Mouse (Mus musculus) lung, embryonic 14.5 days (tissue): ENCODE measurements around the gene Cntnap5b. TPM values are rescaled to one million over a fixed set of nuclear protein-coding genes. Genes with fewer than 3 reads are reported as not detected.

ENCODE experiments used
- ATAC-seq: fragments of 200-750 bp; cut with Nextera tagmentation; 2 replicates; pipeline ENCODE4 v1.8.0; 2017; ENCODE audit warnings: mild to moderate bottlenecking, moderate TSS enrichment, moderate library complexity; ENCODE audit not compliant: insufficient read depth
- DNase-seq: peaks from one replicate; pipeline ENCODE4 v3.0.0-alpha.2; 2015
- H3K27ac ChIP-seq: fragments of 300-500 bp; sonication (generic); 2 replicates; pipeline ENCODE4 v1.5.1; 2014; ENCODE audit warnings: low read depth, mild to moderate bottlenecking, moderate library complexity
- H3K27me3 ChIP-seq: fragments of 300-500 bp; sonication (generic); 2 replicates; pipeline ENCODE4 v1.6.1; 2014; ENCODE audit warnings: low read length, control low read depth; ENCODE audit not compliant: insufficient read depth
- H3K36me3 ChIP-seq: fragments of 300-500 bp; sonication (generic); 2 replicates; pipeline ENCODE4 v1.6.1; 2014; ENCODE audit warnings: control low read depth; ENCODE audit not compliant: insufficient read depth
- H3K4me1 ChIP-seq: fragments of 300-500 bp; sonication (generic); 2 replicates; pipeline ENCODE4 v1.6.1; 2014; ENCODE audit warnings: antibody characterized with exemption, control low read depth; ENCODE audit not compliant: insufficient read depth
- H3K4me2 ChIP-seq: fragments of 300-500 bp; sonication (generic); 2 replicates; pipeline ENCODE4 v1.6.1; 2014; ENCODE audit warnings: mild to moderate bottlenecking
- H3K4me3 ChIP-seq: fragments of 300-500 bp; sonication (generic); 2 replicates; pipeline ENCODE4 v1.5.1; 2014; ENCODE audit warnings: low read depth, low read length
- H3K9ac ChIP-seq: fragments of 300-500 bp; sonication (generic); 2 replicates; pipeline ENCODE4 v1.6.1; 2014
- H3K9me3 ChIP-seq: fragments of 300-500 bp; sonication (generic); 2 replicates; pipeline ENCODE4 v1.6.1; 2016; ENCODE audit warnings: low read depth, low read length, control low read depth
- CTCF ChIP-seq: IDR thresholded peaks from 2 replicates; pipeline ENCODE4 v1.5.1; 2016; ENCODE audit warnings: antibody characterized with exemption, low read depth
- WGBS: fragments of 180-500 bp; shearing (Covaris S2); extraction: QIAGEN DNeasy Blood & Tissue Kit; methylation state at CpG from one replicate; pipeline ENCODE4 v1.1.7; 2014; 5-methylcytosine and 5-hydroxymethylcytosine counted together
- polyA plus RNA-seq: library from polyadenylated mRNA; unstranded; fragments of >200 nt; fragmentation: Nextera tagmentation; extraction: Ambion mirVana; gene quantifications from 2 replicates; pipeline ENCODE4 v1.2.1, GENCODE M21; 2014

Cntnap5b gene
- polyA plus RNA-seq, 1 experiment from 2014 or later, result not detected

GRCm38 (mm10) chr1:100041808-100042207 lies 269.2 kb downstream of the Cntnap5b start:
- no peak for DNase-seq
- no peak overlapping the region for H3K4me2 ChIP-seq
- no peaks in the 10 kb centered on the region for H3K9me3 ChIP-seq
- H3K27ac ChIP-seq, result no peak overlapping the region
- TF ChIP-seq CTCF, result no peak
- no peak overlapping the region for H3K9ac ChIP-seq
- H3K4me3 ChIP-seq, result no peak overlapping the region
- H3K36me3 ChIP-seq, result no peaks in the 10 kb centered on the region
- WGBS, result 77% methylated on average over 2 of the region's 2 CpGs
- no peaks in the 10 kb centered on the region for H3K4me1 ChIP-seq
- H3K27me3 ChIP-seq, result no peaks in the 10 kb centered on the region
- no peak for ATAC-seq

- H3K4me3 ChIP-seq, result no peak overlapping the region
- no peak overlapping the region for H3K27ac ChIP-seq
- ATAC-seq, result no peak
- no peak overlapping the region for H3K9ac ChIP-seq
- no peak for TF ChIP-seq CTCF
- DNase-seq, result no peak
- no peaks in the 10 kb centered on the region for H3K27me3 ChIP-seq
- H3K36me3 ChIP-seq, result no peaks in the 10 kb centered on the region
- no peaks in the 10 kb centered on the region for H3K4me1 ChIP-seq
- H3K9me3 ChIP-seq, result no peaks in the 10 kb centered on the region
- H3K4me2 ChIP-seq, result no peak overlapping the region
- WGBS, result 66% methylated on average over 2 of the region's 2 CpGs
Observed at GRCm38 (mm10) chr1:100079812-100080211, 307.2 kb downstream of the Cntnap5b start.

- no peaks in the 10 kb centered on the region for H3K36me3 ChIP-seq
- no peaks in the 10 kb centered on the region for H3K4me1 ChIP-seq
- H3K9ac ChIP-seq, result no peak overlapping the region
- no peaks in the 10 kb centered on the region for H3K27me3 ChIP-seq
- no peak overlapping the region for H3K4me3 ChIP-seq
- TF ChIP-seq CTCF, result no peak
- no peak for DNase-seq
- no peak for ATAC-seq
- no peak overlapping the region for H3K4me2 ChIP-seq
- H3K27ac ChIP-seq, result no peak overlapping the region
- H3K9me3 ChIP-seq, result no peaks in the 10 kb centered on the region
Observed at GRCm38 (mm10) chr1:100100516-100100915, 328.0 kb downstream of the Cntnap5b start.

GRCm38 (mm10) chr1:100101017-100101416 lies 328.5 kb downstream of the Cntnap5b start:
- no peak for TF ChIP-seq CTCF
- H3K9ac ChIP-seq, result no peak overlapping the region

GRCm38 (mm10) chr1:100104343-100104742 lies 331.8 kb downstream of the Cntnap5b start:
- Histone ChIP-seq H3K27me3 (no peaks in the 10 kb centered on the region), H3K9ac (no peak overlapping the region)

More at GRCm38 (mm10) chr1:100101017-100101416, 328.5 kb downstream of the Cntnap5b start:
- H3K4me2 ChIP-seq, result no peak overlapping the region
- no peaks in the 10 kb centered on the region for H3K36me3 ChIP-seq
- H3K27ac ChIP-seq, result no peak overlapping the region
- no peaks in the 10 kb centered on the region for H3K4me1 ChIP-seq
- H3K4me3 ChIP-seq, result no peak overlapping the region
- H3K9me3 ChIP-seq, result no peaks in the 10 kb centered on the region
- DNase-seq, result no peak
- no peaks in the 10 kb centered on the region for H3K27me3 ChIP-seq
- no peak for ATAC-seq
- 48% methylated on average over 1 of the region's 1 CpGs for WGBS

GRCm38 (mm10) chr1:100122410-100122935 lies 349.9 kb downstream of the Cntnap5b start:
- H3K9ac ChIP-seq, result no peak overlapping the region
- H3K36me3 ChIP-seq, result no peaks in the 10 kb centered on the region
- no peak overlapping the region for H3K4me3 ChIP-seq
- H3K27me3 ChIP-seq, result no peaks in the 10 kb centered on the region
- no peak overlapping the region for H3K27ac ChIP-seq
- DNase-seq, result no peak
- H3K9me3 ChIP-seq, result no peaks in the 10 kb centered on the region
- H3K4me1 ChIP-seq, result no peaks in the 10 kb centered on the region
- TF ChIP-seq CTCF, result no peak
- no peak overlapping the region for H3K4me2 ChIP-seq
- no peak for ATAC-seq

More at GRCm38 (mm10) chr1:100104343-100104742, 331.8 kb downstream of the Cntnap5b start:
- Histone ChIP-seq H3K27ac (no peak overlapping the region), H3K4me2 (no peak overlapping the region), H3K9me3 (no peaks in the 10 kb centered on the region), H3K4me1 (no peaks in the 10 kb centered on the region), H3K36me3 (no peaks in the 10 kb centered on the region), H3K4me3 (no peak overlapping the region)
- TF ChIP-seq CTCF, result no peak
- ATAC-seq (no peak), DNase-seq (peak; percentile 2)
- 66% methylated on average over 2 of the region's 2 CpGs for WGBS

GRCm38 (mm10) chr1:100163588-100164357 lies 391.2 kb downstream of the Cntnap5b start:
- Histone ChIP-seq H3K27ac (no peak overlapping the region), H3K4me1 (no peaks in the 10 kb centered on the region), H3K4me2 (no peak overlapping the region), H3K9me3 (no peaks in the 10 kb centered on the region), H3K4me3 (no peak overlapping the region), H3K9ac (no peak overlapping the region), H3K36me3 (no peaks in the 10 kb centered on the region), H3K27me3 (no peaks in the 10 kb centered on the region)
- no peak for TF ChIP-seq CTCF
- DNase-seq (no peak), ATAC-seq (no peak)
- WGBS, result 66% methylated on average over 2 of the region's 2 CpGs
